Mouse (Mus musculus) mature B cell (primary cell): ENCODE measurements around the gene Hyou1.
"Not testable (repeated sequence)": the region's sequence is repeated elsewhere in the genome, so short reads cannot be mapped to it uniquely, and the experiment has no call there.

Source experiments
- in situ Hi-C: fragments of 300-500 bp; cut with MboI; formaldehyde crosslinking; loops from 2 replicates; pipeline ENCODE4 v1.14.3; 2019

Gene Hyou1

DNA sequence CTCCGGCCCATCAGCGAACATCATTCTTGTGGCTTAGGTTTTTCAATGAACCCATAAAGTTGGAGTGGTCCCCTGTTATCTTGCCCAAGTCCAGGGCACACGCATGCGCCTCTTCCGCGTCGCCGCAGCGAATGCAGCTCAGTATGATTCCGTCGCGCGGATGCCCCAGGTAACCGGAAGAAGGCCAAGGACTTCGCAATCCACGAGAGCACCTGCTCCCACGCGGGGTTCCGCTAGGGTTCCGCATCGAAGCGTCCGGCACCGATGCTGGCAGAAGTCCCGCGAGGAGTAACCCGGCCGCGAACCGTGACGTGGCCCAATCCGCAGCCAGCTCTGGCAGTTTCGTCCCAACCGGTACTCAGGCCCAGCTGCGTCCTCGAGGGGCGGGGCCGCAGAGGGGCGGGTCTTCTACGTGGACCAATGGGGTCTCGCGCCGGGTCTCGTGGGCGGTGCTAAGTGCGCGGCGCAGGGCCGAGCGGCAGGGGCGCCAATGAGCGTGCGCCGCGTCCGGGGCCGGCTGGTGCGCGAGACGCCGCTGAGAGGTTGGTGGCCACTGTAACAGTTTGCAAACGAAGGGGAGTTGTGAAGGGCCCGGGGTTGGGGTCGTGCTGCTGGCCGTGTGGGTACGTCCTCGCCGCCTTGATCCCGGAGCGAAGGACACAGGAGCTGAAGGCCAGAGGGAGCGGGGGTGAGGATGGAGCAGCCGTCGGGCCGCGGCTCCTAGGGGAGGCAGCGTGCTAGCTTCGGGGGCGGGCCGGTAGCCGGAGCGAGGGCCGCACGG lies at the start of gene Hyou1:
Gene Hyou1, plus strand, starts transcription at position 437 of the 781 bp plus-strand sequence.
- in situ Hi-C loops: no loop called here

DNA sequence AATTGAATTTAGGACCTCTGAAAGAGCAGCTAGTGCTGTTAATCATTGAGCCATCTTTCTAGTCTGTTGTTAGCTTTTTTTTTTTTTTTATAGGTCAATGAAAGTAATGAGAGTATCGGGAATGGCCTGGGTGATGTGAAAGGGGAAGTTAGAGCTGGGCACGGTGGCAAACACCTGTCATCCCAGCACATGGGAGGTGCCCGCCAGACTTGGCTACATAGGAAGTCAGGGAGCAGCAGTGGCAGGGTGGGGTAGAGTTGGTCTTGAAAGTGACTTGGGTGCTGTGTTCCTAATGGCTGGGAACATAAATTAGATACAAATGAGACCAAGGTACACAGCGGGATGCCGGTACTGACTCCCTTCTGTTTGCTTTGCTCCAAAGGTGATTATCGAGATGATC lies 48.6 kb upstream of the Hyou1 start:
- in situ Hi-C loops: no loop called here

- in situ Hi-C loops: no loop called here
Observed at GRCm38 (mm10) chr9:44332918-44333638, 46.2 kb upstream of the Hyou1 start.

DNA sequence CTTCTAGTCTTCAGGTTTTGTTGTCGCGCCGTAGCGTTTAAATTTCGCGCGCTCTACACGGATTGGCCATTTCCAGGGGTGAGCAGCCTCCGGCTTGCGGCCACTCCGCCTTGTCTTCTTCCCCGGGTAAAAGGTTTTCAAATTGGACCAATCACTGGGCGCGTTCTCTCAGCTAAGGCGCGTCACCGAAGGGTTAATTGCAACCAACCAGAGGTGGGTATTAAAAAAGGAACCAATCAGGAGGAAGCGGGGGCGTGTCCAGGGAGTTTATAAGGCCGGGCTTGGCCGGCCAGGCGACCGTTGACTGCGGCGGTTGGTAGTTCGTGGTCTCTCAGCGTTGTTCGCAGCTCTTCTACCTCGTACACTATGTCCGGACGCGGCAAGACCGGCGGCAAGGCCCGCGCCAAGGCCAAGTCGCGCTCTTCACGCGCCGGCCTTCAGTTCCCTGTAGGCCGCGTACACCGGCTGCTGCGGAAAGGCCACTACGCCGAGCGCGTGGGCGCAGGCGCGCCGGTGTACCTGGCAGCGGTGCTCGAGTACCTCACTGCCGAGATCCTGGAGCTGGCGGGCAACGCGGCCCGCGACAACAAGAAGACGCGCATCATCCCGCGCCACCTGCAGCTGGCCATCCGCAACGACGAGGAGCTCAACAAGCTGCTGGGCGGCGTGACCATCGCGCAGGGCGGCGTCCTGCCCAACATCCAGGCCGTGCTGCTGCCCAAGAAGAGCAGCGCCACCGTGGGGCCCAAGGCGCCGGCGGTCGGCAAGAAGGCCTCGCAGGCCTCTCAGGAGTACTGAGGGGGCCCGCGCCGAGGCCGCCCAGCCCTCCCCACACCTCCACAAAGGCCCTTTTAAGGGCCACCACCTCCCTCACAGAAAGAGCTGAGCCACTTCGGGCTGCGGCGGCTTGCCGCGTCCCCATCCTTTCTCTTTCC lies 44.6 kb upstream of the Hyou1 start, which contains the start of gene H2afx:
Gene H2afx, plus strand, starts transcription at position 299 of the 935 bp plus-strand sequence.
- in situ Hi-C loops: no loop called here

GRCm38 (mm10) chr9:44335331-44336092 lies 43.8 kb upstream of the Hyou1 start:
- in situ Hi-C loops: no loop called here

GRCm38 (mm10) chr9:44336093-44336406 lies 43.2 kb upstream of the Hyou1 start:
- in situ Hi-C loops: no loop called here

GRCm38 (mm10) chr9:44336513-44336912 lies 42.8 kb upstream of the Hyou1 start:
- in situ Hi-C loops: not testable (repeated sequence)

GRCm38 (mm10) chr9:44336964-44337363 lies 42.3 kb upstream of the Hyou1 start:
- in situ Hi-C loops: no loop called here

DNA sequence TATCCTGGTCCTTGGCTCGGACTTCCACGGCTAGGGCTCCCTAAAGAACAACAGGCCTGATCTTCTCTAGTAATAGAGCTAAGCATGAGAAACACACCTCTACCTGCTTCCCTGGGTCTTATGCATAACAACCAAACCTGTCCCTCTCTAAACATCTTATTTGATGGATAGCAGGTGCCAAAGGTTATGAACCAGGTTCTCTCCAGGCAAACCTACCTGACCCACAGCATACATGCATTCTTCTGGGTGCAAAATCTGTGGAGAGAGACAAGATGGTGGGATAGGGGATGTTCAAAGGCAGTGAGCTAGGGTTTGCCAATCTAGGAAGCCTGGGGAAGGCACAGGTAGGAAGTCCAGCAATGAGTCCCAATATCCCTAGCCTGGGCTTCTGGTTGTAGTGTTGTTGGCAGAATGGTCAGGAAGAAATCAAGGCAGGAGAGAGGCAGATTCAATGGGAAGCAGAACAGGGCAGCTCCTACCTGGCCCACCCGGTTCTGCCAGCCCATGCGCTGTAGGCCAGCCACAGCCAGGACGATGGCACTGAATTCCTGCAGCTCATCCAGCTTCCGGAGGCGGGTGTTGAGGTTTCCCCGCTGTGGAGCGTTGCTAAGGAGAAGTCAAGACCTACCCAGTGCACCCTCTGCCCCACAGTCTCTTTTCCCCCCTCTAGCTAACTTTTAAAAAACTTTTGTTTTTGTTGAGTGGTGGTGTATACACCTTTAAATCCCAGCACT lies 41.7 kb upstream of the Hyou1 start:
- in situ Hi-C loops: no loop called here

DNA sequence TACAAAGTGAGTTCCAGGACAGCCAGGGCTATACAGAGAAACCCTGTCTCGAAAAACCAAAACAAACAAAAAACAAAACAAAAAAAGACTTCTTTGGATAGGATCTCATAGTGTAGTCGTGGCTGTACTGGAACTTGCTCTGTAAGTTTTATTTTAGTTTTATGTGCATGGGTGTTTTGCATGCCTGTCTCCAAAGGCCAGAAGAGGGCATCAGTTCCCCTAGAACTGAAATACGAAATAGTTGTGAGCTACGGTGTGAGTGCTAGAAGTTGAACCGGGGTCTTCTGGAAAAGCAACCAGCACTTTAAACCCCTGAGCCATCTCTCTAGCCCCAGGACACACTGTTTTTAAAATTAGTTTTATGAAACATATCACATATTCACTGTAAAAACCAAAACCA lies 40.7 kb upstream of the Hyou1 start:
- in situ Hi-C loops: no loop called here

DNA sequence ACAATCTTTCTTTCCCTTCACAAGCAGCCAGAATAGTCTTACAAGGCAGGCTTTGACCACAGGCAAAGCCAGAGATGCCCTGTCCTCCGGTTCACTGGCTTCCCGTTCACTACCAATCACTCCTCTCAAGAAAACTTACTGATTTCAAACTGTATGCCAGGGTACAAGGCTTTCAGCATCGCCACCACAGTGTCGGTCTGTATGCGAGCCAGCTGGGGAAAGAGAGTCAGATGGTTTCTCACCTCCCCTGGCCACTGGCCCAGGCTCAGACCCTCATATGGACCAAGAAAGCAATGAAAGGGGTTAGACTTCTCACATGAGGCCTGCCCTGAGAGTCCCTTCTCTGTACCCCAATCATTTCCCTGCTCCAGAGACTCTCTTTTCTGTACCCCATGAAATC lies 37.8 kb upstream of the Hyou1 start:
- in situ Hi-C loops: loop anchor here (5.0 kb wide), 2 partner anchors 39 to 46 kb away; no protein-coding TSS in a partner anchor

DNA sequence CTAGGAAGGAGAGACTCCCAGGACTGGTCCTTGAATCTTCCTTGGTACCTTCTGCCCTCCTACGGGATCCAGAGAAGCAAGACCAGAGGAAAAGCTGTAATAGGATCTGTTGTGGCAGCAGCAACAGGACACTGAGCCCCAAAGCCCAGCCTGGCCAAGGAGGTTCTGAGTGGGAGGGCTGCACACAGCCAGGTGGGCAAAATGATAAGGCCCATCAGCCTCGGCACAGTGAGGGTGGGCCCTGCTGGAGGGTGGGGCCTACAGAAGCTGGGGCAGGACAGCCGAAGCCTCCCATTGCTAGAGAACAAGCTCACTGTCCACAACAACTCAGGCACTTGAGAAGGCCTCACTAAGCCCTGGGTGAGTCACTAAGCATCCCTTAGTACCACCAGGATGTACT lies 37.1 kb upstream of the Hyou1 start:
- in situ Hi-C loops: loop anchor here (5.0 kb wide), 2 partner anchors 40 to 45 kb away; no protein-coding TSS in a partner anchor

DNA sequence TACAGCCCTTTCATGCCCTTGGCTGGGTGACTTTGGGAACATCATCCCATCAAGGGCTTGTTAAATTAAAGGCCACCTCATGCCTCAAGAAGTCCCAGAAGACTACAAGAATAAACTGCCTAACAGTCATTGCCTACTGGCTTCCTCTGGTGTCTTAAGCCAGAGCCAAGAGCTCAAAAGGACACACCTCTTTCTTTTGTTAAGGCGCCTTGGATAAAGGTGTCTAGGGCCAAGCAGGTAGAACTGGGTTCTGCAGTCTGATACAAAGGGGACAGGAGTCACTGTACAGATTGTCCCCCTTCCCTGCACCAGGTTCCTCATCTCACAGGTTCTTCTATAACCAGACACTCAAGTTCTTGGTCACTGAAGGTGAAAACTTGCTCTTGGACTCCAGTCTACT lies 36.7 kb upstream of the Hyou1 start:
- in situ Hi-C loops: loop anchor here (5.0 kb wide), 2 partner anchors 40 to 45 kb away; no protein-coding TSS in a partner anchor

GRCm38 (mm10) chr9:44343290-44343689 lies 36.0 kb upstream of the Hyou1 start:
- in situ Hi-C loops: loop anchor here (5.0 kb wide), 2 partner anchors 41 to 44 kb away; no protein-coding TSS in a partner anchor

DNA sequence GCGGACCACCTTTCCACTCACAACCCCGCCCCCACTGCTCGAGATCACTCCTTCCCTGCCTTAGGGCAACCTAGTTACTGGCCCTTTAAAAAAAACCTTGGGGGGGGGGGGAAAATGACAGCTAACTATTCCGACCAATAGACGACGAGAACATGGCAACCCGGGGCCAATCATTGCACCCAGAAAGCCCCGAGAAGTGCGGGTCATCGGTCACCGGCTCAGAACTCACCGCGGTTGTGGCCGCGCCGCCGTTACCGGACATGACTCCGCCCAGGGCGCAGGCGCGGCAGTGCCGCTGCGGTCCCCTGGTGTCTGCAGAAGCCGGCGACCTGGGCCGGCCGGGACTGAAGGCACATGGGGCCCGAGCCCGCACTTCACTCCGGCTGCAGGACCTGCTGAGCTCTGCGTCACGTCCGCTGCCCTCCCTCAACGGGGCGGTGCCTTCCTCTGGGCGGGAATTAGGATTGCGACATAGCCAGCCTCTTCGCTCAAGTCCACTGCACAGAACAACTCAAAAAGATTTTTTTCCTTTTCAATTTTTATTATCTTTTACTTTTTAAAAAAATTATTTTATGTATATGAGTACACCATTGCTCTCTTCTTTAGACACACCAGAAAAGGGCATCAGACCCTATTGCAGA lies 35.4 kb upstream of the Hyou1 start, which contains the start of gene Hmbs:
Gene Hmbs, minus strand, starts transcription at position 448 of the 641 bp plus-strand sequence.
- in situ Hi-C loops: loop anchor here (5.0 kb wide), 2 partner anchors 42 to 43 kb away; no protein-coding TSS in a partner anchor

- in situ Hi-C loops: no loop called here
Observed at GRCm38 (mm10) chr9:44345570-44346433, 33.5 kb upstream of the Hyou1 start.

- in situ Hi-C loops: no loop called here
Observed at GRCm38 (mm10) chr9:44347166-44347565, 32.1 kb upstream of the Hyou1 start.

GRCm38 (mm10) chr9:44347621-44348020 lies 31.7 kb upstream of the Hyou1 start:
- in situ Hi-C loops: no loop called here

DNA sequence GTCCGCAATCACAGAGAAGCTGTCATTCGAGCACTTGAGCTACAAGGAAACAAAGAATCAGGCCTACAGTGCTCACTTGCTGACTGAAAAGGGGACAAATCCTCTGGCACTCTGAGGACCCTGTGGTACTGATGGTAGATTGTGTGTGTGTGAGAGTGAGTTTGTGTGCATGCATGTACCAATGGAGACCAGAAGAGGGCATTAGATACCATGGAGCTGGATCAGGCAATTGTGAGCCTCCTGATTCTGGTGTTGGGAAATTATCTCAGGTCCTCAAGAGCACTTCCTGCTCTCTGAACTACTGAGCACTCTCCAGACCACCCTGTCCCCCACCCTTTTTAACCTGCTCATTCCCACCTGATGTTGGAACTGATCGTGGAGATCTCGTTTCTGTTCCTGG lies 30.7 kb upstream of the Hyou1 start:
- in situ Hi-C loops: no loop called here
